Mouse (Mus musculus): ENCODE results near the gene Tspear. TPM values are rescaled to one million over a fixed set of nuclear protein-coding genes. Genes with fewer than 3 reads are reported as not detected.

The Tspear gene
- polyA plus RNA-seq, 1 experiment from 2014 or later: 0.55 TPM

DNA sequence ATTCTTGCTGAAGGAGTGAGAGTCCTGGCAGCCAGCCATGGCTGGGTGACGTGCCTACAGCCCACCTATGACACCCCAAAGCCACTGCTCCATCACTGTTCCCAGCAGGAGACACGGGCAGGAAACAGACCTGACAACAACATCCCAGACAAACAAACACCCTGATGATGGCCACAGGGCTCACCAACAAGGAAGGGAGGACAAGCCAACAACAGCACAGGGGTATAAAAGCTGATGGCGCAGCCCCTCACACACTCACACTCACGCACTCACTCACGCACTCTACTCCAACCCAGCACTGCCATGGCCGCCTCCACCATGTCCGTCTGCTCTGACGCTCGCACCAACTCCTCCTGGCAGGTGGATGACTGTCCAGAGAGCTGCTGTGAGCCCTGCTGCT is 166.2 kb downstream of the Tspear start, which contains the start of gene Gm10318:
Gene Gm10318, plus strand, starts transcription at position 301 of the 400 bp plus-strand sequence.
- H3K9me3 ChIP-seq (replicated peaks; ENCODE audit: control insufficient read depth, low read length): no peaks in the 10 kb centered on the region
- ATAC-seq: no peak
- H3K4me1 ChIP-seq (ENCODE audit: control insufficient read depth, insufficient read depth, low read length): no peaks in the 10 kb centered on the region
- DNase-seq (ENCODE audit: low spot score): no peak
- no peak within 1 kb of the TSS for H3K4me2 ChIP-seq (ENCODE audit: low read length)
- H3K9ac ChIP-seq (ENCODE audit: low read length): no peak within 1 kb of the TSS
- H3K4me3 ChIP-seq (ENCODE audit: low read depth, low read length): no peak within 1 kb of the TSS
- H3K27ac ChIP-seq (ENCODE audit: low read depth, low read length): no peak within 1 kb of the TSS; the same call in 1 of the 2 replicates
- H3K27me3 ChIP-seq (replicated peaks; ENCODE audit: control insufficient read depth, insufficient read depth, low read length): no peaks in the 10 kb centered on the region
- WGBS: 65% methylated on average over 9 of the region's 9 CpGs
- H3K36me3 ChIP-seq (ENCODE audit: control insufficient read depth, insufficient read depth, low read length): no peaks in the 10 kb centered on the region

DNA sequence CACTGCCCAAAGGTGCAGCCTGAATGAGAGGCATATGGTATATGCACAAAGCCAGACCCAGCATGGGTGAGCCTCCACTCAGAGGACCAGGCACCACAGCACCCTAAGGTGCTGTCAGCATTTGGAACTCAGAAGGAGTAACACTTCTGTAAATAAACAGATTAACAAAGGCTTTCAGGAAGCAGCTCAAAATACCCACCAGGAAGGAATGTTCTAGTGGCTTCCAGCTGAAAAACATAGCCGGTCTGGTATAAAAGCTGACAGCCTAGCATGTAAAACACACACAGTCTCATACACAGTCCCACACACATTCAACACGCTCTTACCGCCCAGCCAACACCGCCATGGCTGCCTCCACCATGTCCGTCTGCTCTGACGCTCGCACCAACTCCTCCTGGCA is 175.3 kb downstream of the Tspear start, which contains the start of gene Gm3285:
Gene Gm3285, plus strand, starts transcription at position 301 of the 400 bp plus-strand sequence.
- ATAC-seq: no peak
- Histone ChIP-seq H3K4me1 (ENCODE audit: control insufficient read depth, insufficient read depth, low read length) (no peaks in the 10 kb centered on the region), H3K36me3 (ENCODE audit: control insufficient read depth, insufficient read depth, low read length) (no peaks in the 10 kb centered on the region), H3K9ac (ENCODE audit: low read length) (no peak within 1 kb of the TSS), H3K4me2 (ENCODE audit: low read length) (no peak within 1 kb of the TSS), H3K27me3 (replicated peaks; ENCODE audit: control insufficient read depth, insufficient read depth, low read length) (no peaks in the 10 kb centered on the region), H3K4me3 (ENCODE audit: low read depth, low read length) (no peak within 1 kb of the TSS), H3K9me3 (replicated peaks; ENCODE audit: control insufficient read depth, low read length) (no peaks in the 10 kb centered on the region), H3K27ac (ENCODE audit: low read depth, low read length) (no peak within 1 kb of the TSS)
- no peak for DNase-seq (ENCODE audit: low spot score)
- 44% methylated on average over 7 of the region's 7 CpGs for WGBS

DNA sequence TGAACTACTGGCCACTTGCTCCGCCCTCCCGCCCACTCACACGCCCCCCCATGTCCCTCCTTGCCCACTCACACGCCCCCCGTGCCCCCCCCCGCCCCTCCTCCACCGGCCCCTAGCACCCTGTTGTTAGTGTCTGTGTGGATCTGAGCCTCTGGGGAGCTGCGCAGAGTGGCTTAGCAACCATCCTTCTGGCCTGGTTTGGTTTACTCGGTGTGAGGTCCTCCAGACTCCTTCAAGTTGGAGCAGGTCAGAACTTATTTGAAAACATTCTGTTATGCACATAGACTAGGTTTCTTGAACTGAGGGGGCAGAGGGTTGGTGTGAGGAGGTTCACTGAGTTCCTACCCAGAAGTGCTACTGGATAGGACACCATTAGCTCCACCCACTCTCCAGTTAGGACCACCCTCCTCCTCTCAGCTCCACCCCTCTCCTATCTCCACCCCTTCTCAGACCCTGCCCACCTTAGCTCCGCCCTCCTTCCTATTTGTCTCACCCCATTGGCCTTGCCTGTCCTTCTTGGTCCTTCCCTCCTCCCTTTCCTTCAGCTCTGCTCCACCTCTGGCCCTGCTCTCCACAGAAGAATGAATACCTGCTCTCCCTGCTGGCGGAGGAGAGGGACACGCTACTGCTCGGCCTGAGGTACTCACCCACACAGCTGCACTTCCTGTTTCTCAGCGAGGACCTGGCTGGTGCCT is 177.8 kb downstream of the Tspear start:
- DNase-seq (ENCODE audit: low spot score): peak; percentile 11
- H3K4me1 ChIP-seq (ENCODE audit: control insufficient read depth, insufficient read depth, low read length): no peaks in the 10 kb centered on the region
- no peaks in the 10 kb centered on the region for H3K9me3 ChIP-seq (replicated peaks; ENCODE audit: control insufficient read depth, low read length)
- no peak overlapping the region for H3K4me3 ChIP-seq (ENCODE audit: low read depth, low read length)
- H3K27me3 ChIP-seq (replicated peaks; ENCODE audit: control insufficient read depth, insufficient read depth, low read length): no peaks in the 10 kb centered on the region
- H3K9ac ChIP-seq (ENCODE audit: low read length): no peak overlapping the region
- WGBS: 44% methylated on average over 14 of the region's 14 CpGs
- peak overlapping the region; percentile 24 for H3K4me2 ChIP-seq (ENCODE audit: low read length)
- H3K36me3 ChIP-seq (ENCODE audit: control insufficient read depth, insufficient read depth, low read length): no peaks in the 10 kb centered on the region
- H3K27ac ChIP-seq (ENCODE audit: low read depth, low read length): no peak overlapping the region
- ATAC-seq: peak; percentile 55

DNA sequence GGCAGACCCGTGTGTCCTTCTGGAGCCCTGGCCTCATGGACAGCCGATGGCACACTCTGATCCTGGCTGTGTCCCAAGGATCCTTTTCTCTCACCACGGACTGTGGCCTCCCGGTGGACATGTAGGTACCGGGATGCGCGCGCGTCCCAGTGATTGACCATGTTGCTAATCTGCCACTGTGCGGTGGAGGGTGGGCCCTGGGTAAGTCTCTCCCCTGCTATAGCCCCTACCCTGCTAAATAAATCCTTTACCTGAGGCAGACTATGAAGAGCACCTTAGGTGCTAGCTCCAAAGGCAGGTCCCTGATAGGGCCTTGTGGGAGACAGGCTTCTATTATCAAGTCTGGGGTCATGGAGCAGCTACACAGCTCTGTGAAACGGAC is 178.4 kb downstream of the Tspear start:
- H3K27me3 ChIP-seq (replicated peaks; ENCODE audit: control insufficient read depth, insufficient read depth, low read length): no peaks in the 10 kb centered on the region
- H3K9me3 ChIP-seq (replicated peaks; ENCODE audit: control insufficient read depth, low read length): no peaks in the 10 kb centered on the region
- no peak overlapping the region for H3K27ac ChIP-seq (ENCODE audit: low read depth, low read length)
- DNase-seq (ENCODE audit: low spot score) (no peak), ATAC-seq (no peak)
- H3K9ac ChIP-seq (ENCODE audit: low read length): no peak overlapping the region
- 34% methylated on average over 11 of the region's 11 CpGs for WGBS
- H3K4me3 ChIP-seq (ENCODE audit: low read depth, low read length): no peak overlapping the region
- peak overlapping the region; percentile 24 for H3K4me2 ChIP-seq (ENCODE audit: low read length)
- H3K4me1 ChIP-seq (ENCODE audit: control insufficient read depth, insufficient read depth, low read length): no peaks in the 10 kb centered on the region
- no peaks in the 10 kb centered on the region for H3K36me3 ChIP-seq (ENCODE audit: control insufficient read depth, insufficient read depth, low read length)

DNA sequence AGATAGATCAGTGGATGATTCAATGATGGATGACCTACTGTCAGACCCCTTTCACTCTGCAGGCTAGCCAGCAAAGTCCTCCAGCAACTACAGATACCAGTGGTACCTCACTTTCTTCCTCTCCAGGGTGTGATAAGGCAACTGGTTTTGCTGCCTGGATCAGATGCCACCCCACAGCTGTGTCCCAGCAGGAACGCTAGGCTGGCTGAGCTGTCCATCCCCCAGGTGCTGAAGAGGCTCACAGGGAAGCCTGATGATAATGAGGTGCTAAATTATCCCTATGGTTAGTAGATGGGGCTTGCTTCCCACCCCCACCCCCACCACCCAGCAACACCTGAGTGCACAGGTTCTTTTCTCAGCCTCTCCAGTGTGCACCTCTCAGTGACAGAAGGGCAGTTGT is 181.2 kb downstream of the Tspear start:
- Histone ChIP-seq H3K9me3 (replicated peaks; ENCODE audit: control insufficient read depth, low read length) (no peaks in the 10 kb centered on the region), H3K4me3 (ENCODE audit: low read depth, low read length) (no peak overlapping the region), H3K9ac (ENCODE audit: low read length) (no peak overlapping the region), H3K27me3 (replicated peaks; ENCODE audit: control insufficient read depth, insufficient read depth, low read length) (no peaks in the 10 kb centered on the region), H3K4me1 (ENCODE audit: control insufficient read depth, insufficient read depth, low read length) (no peaks in the 10 kb centered on the region), H3K36me3 (ENCODE audit: control insufficient read depth, insufficient read depth, low read length) (no peaks in the 10 kb centered on the region), H3K27ac (ENCODE audit: low read depth, low read length) (no peak overlapping the region), H3K4me2 (ENCODE audit: low read length) (no peak overlapping the region)
- DNase-seq (ENCODE audit: low spot score) (no peak), ATAC-seq (no peak)
- 54% methylated on average over 1 of the region's 1 CpGs for WGBS

DNA sequence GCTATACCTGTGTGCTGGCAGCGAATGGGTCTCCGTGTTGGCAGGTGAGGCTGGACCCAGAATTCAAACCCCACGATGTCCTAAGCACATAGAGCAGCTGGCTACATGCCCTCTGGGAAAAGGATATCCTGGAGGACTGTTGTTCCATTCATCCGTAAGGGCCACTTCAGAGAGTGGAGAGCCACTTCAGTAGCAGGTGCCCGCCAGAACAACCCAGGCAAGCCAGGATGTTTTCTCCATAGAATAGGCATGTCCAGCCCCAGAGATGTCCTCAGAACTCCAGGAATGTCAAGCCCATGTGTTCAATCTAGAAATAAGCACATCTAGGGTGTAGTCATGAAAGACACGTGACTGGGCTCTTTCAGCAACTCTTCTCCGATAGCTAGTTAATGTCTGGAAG is 183.3 kb downstream of the Tspear start:
- no peaks in the 10 kb centered on the region for H3K4me1 ChIP-seq (ENCODE audit: control insufficient read depth, insufficient read depth, low read length)

DNA sequence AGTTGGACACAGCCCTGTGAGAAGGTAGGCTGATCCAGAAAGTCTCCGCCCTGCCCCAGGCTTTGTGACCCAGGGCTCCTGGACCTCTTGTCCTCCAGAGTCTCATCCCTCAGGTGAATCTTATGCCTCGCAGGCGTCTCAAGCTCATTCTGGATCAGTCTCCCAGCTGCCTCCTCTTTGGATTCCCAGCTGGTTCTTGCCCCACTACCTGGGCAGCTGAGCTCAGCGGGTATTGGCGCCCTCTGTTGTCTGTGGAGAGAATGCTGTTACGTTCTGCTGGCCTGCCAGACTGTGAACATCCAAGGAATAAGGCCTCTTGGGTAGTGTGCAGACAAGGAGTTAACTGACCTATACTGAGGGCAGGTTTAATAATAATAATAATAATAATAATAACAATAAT is 192.6 kb downstream of the Tspear start:
- DNase-seq (ENCODE audit: low spot score): no peak
- 64% methylated on average over 6 of the region's 6 CpGs for WGBS
- no peak overlapping the region for H3K27ac ChIP-seq (ENCODE audit: low read depth, low read length)
- H3K9me3 ChIP-seq (replicated peaks; ENCODE audit: control insufficient read depth, low read length): no peaks in the 10 kb centered on the region
- H3K9ac ChIP-seq (ENCODE audit: low read length): no peak overlapping the region
- no peaks in the 10 kb centered on the region for H3K36me3 ChIP-seq (ENCODE audit: control insufficient read depth, insufficient read depth, low read length)
- H3K4me3 ChIP-seq (ENCODE audit: low read depth, low read length): no peak overlapping the region
- H3K4me2 ChIP-seq (ENCODE audit: low read length): no peak overlapping the region
- ATAC-seq: no peak
- no peaks in the 10 kb centered on the region for H3K27me3 ChIP-seq (replicated peaks; ENCODE audit: control insufficient read depth, insufficient read depth, low read length)
- H3K4me1 ChIP-seq (ENCODE audit: control insufficient read depth, insufficient read depth, low read length): no peaks in the 10 kb centered on the region

More for the DNA sequence above, 183.3 kb downstream of the Tspear start:
- 88% methylated on average over 7 of the region's 7 CpGs for WGBS
- no peak overlapping the region for H3K27ac ChIP-seq (ENCODE audit: low read depth, low read length)
- no peak overlapping the region for H3K4me2 ChIP-seq (ENCODE audit: low read length)
- no peaks in the 10 kb centered on the region for H3K9me3 ChIP-seq (replicated peaks; ENCODE audit: control insufficient read depth, low read length)
- H3K27me3 ChIP-seq (replicated peaks; ENCODE audit: control insufficient read depth, insufficient read depth, low read length): no peaks in the 10 kb centered on the region
- H3K9ac ChIP-seq (ENCODE audit: low read length): no peak overlapping the region
- ATAC-seq: no peak
- H3K4me3 ChIP-seq (ENCODE audit: low read depth, low read length): no peak overlapping the region
- no peaks in the 10 kb centered on the region for H3K36me3 ChIP-seq (ENCODE audit: control insufficient read depth, insufficient read depth, low read length)
- no peak for DNase-seq (ENCODE audit: low spot score)

DNA sequence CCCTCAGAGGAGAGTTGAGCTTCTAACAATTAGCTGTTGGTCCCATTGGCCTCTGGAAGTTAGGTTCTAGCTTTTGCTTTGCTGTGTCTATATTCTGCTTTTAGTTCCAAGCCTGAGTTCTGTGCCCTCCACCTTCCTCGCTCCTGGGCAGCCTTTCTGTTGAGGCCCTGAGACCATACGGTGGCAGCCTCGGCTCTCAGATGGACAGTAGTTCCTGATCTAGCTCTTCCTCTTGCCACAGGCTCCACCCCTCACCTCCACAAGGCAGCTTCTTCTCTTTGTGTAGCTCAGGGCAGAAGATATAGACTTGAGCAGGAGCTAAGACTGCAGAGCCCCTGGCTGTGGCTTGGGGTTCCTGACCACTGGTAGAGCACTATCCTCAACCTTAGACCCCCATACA is 193.9 kb downstream of the Tspear start:
- Histone ChIP-seq H3K9ac (ENCODE audit: low read length) (no peak overlapping the region), H3K27ac (ENCODE audit: low read depth, low read length) (no peak overlapping the region), H3K36me3 (ENCODE audit: control insufficient read depth, insufficient read depth, low read length) (no peaks in the 10 kb centered on the region), H3K27me3 (replicated peaks; ENCODE audit: control insufficient read depth, insufficient read depth, low read length) (no peaks in the 10 kb centered on the region), H3K4me2 (ENCODE audit: low read length) (no peak overlapping the region), H3K4me3 (ENCODE audit: low read depth, low read length) (no peak overlapping the region), H3K4me1 (ENCODE audit: control insufficient read depth, insufficient read depth, low read length) (no peaks in the 10 kb centered on the region), H3K9me3 (replicated peaks; ENCODE audit: control insufficient read depth, low read length) (no peaks in the 10 kb centered on the region)
- 87% methylated on average over 3 of the region's 3 CpGs for WGBS
- no peak for DNase-seq (ENCODE audit: low spot score)
- no peak for ATAC-seq

DNA sequence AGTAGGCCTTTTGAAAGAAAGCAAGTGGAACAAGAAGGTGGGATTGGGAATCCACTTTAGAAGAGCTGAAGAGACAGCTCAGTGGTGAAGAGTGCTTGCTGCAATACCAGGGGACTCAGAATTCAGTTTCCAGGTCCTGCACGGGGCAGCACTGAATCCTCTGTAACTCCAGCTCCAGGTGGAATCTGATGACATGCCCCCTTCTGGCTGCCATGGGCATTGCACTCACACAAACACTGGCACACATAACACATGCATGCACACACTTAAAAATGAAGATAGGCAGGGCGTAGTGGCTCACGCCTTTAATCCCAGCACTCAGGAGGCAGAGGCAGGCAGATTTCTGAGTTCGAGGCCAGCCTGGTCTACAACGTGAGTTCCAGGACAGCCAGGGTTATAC is 196.2 kb downstream of the Tspear start:
- no peak overlapping the region for H3K27ac ChIP-seq (ENCODE audit: low read depth, low read length)

More for the DNA sequence above, 196.2 kb downstream of the Tspear start:
- Histone ChIP-seq H3K27me3 (replicated peaks; ENCODE audit: control insufficient read depth, insufficient read depth, low read length) (no peaks in the 10 kb centered on the region), H3K4me1 (ENCODE audit: control insufficient read depth, insufficient read depth, low read length) (no peaks in the 10 kb centered on the region), H3K9ac (ENCODE audit: low read length) (no peak overlapping the region), H3K36me3 (ENCODE audit: control insufficient read depth, insufficient read depth, low read length) (no peaks in the 10 kb centered on the region), H3K9me3 (replicated peaks; ENCODE audit: control insufficient read depth, low read length) (no peaks in the 10 kb centered on the region), H3K4me2 (ENCODE audit: low read length) (no peak overlapping the region), H3K4me3 (ENCODE audit: low read depth, low read length) (no peak overlapping the region)
- WGBS: 89% methylated on average over 5 of the region's 5 CpGs
- no peak for ATAC-seq
- no peak for DNase-seq (ENCODE audit: low spot score)
